Mouse (Mus musculus) stomach, embryonic 14.5 days (tissue): Measurements from ENCODE around the gene Abhd14a. TPM values are rescaled to one million over a fixed set of nuclear protein-coding genes. Genes with fewer than 3 reads are reported as not detected.

Experiments used
- ATAC-seq: fragments of 200-750 bp; cut with Nextera tagmentation; 2 replicates; pipeline ENCODE4 v1.8.0; 2017; ENCODE audit warnings: low read depth, moderate TSS enrichment; ENCODE audit not compliant: insufficient number of reproducible peaks, insufficient read depth, low FRiP score
- H3K27ac ChIP-seq: fragments of 300-500 bp; sonication (generic); 2 replicates; pipeline ENCODE4 v1.5.1; 2014; ENCODE audit warnings: mild to moderate bottlenecking, low read length, moderate library complexity, mixed read lengths
- H3K27me3 ChIP-seq: fragments of 300-500 bp; sonication (generic); 2 replicates; pipeline ENCODE4 v1.6.1; 2014; ENCODE audit warnings: low read length, control low read depth, mixed read lengths; ENCODE audit not compliant: control insufficient read depth, insufficient read depth
- H3K36me3 ChIP-seq: fragments of 300-500 bp; sonication (generic); 2 replicates; pipeline ENCODE4 v1.6.1; 2014; ENCODE audit warnings: mild to moderate bottlenecking, control low read depth, low read length, moderate library complexity, mixed read lengths; ENCODE audit not compliant: control insufficient read depth, insufficient read depth
- H3K4me1 ChIP-seq: fragments of 300-500 bp; sonication (generic); 2 replicates; pipeline ENCODE4 v1.6.1; 2014; ENCODE audit warnings: low read length, control low read depth, mixed read lengths; ENCODE audit not compliant: control insufficient read depth, insufficient read depth
- H3K4me2 ChIP-seq: fragments of 300-500 bp; sonication (generic); replicated peaks from 2 replicates; pipeline ENCODE4 v1.6.1; 2014; ENCODE audit warnings: low read depth, low read length, control low read depth
- H3K4me3 ChIP-seq: fragments of 300-500 bp; sonication (generic); 2 replicates; pipeline ENCODE4 v1.5.1; 2014; ENCODE audit warnings: low read depth, low read length, control low read depth
- H3K9ac ChIP-seq: fragments of 300-500 bp; sonication (generic); replicated peaks from 2 replicates; pipeline ENCODE4 v1.6.1; 2014; ENCODE audit warnings: low read depth, mild to moderate bottlenecking, control low read depth, low read length, moderate library complexity, mixed read lengths
- H3K9me3 ChIP-seq: fragments of 300-500 bp; sonication (generic); 2 replicates; pipeline ENCODE4 v1.6.1; 2016; ENCODE audit warnings: low read depth, low read length, control low read depth; ENCODE audit not compliant: control insufficient read depth
- WGBS: fragments of 180-500 bp; shearing (Covaris S2); extraction: QIAGEN DNeasy Blood & Tissue Kit; methylation state at CpG from one replicate; pipeline ENCODE4 v1.1.7; 2014; 5-methylcytosine and 5-hydroxymethylcytosine counted together
- polyA plus RNA-seq: library from polyadenylated mRNA; unstranded; fragments of >200 nt; fragmentation: Nextera tagmentation; extraction: Ambion mirVana; gene quantifications from 2 replicates; pipeline ENCODE4 v1.2.1, GENCODE M21; 2014

Gene Abhd14a
- polyA plus RNA-seq, 1 experiment from 2014 or later = 57.1 TPM

DNA sequence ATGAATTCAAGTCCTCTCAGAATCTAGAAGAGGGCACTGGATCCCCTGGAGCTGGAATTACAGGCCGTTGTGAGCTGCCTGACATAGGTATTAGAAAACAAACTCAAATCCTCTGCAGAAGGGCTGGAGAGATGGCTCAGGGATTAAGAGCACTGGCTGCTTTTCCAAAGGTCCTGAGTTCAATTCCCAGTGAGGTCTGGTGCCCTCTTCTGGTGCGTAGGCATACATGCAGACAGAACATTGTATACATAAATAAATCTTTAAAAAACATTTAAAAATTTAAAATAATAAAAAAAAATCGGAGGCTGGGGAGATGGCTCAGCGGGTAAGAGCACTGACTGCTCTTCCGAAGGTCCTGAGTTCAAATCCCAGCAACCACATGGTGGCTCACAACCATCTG is 4.8 kb downstream of the Abhd14a start:
- no peak for ATAC-seq
- WGBS = 71% methylated on average over 5 of the region's 5 CpGs
- Histone ChIP-seq H3K4me1 (peaks cover 13% of the 10 kb centered on the region), H3K27me3 (no peaks in the 10 kb centered on the region), H3K36me3 (no peaks in the 10 kb centered on the region), H3K9me3 (no peaks in the 10 kb centered on the region), H3K4me2 (no peak overlapping the region), H3K9ac (no peak overlapping the region), H3K4me3 (no peak overlapping the region), H3K27ac (no peak overlapping the region)

- ATAC-seq = no peak
- no peaks in the 10 kb centered on the region for H3K27me3 ChIP-seq
- peaks cover 13% of the 10 kb centered on the region for H3K4me1 ChIP-seq
- no peaks in the 10 kb centered on the region for H3K9me3 ChIP-seq
- no peak overlapping the region for H3K27ac ChIP-seq
- 78% methylated on average over 9 of the region's 9 CpGs for WGBS
- no peak overlapping the region for H3K9ac ChIP-seq
- H3K36me3 ChIP-seq = peaks cover 14% of the 10 kb centered on the region
- H3K4me2 ChIP-seq = no peak overlapping the region
- no peak overlapping the region for H3K4me3 ChIP-seq
These were observed 10.9 kb downstream of the Abhd14a start for GRCm38 (mm10) chr9:106436566-106436965.

- Histone ChIP-seq H3K4me1 (peaks cover 15% of the 10 kb centered on the region), H3K4me2 (no peak overlapping the region), H3K9ac (no peak overlapping the region), H3K27ac (no peak overlapping the region), H3K27me3 (no peaks in the 10 kb centered on the region), H3K9me3 (no peaks in the 10 kb centered on the region), H3K4me3 (no peak overlapping the region), H3K36me3 (peaks cover 21% of the 10 kb centered on the region)
- ATAC-seq = no peak
- WGBS = 70% methylated on average over 7 of the region's 7 CpGs
These were observed 14.1 kb downstream of the Abhd14a start for GRCm38 (mm10) chr9:106433389-106433788.

- Histone ChIP-seq H3K36me3 (peaks cover 21% of the 10 kb centered on the region), H3K4me2 (peak overlapping the region; percentile 84), H3K4me3 (peak overlapping the region; percentile 78), H3K9me3 (no peaks in the 10 kb centered on the region), H3K4me1 (peaks cover 8% of the 10 kb centered on the region), H3K27me3 (no peaks in the 10 kb centered on the region), H3K9ac (peak overlapping the region; percentile 99), H3K27ac (peak overlapping the region; percentile 82)
- WGBS = 0% methylated on average over 4 of the region's 4 CpGs
- ATAC-seq = no peak
These were observed 17.5 kb downstream of the Abhd14a start for GRCm38 (mm10) chr9:106430015-106430264.

DNA sequence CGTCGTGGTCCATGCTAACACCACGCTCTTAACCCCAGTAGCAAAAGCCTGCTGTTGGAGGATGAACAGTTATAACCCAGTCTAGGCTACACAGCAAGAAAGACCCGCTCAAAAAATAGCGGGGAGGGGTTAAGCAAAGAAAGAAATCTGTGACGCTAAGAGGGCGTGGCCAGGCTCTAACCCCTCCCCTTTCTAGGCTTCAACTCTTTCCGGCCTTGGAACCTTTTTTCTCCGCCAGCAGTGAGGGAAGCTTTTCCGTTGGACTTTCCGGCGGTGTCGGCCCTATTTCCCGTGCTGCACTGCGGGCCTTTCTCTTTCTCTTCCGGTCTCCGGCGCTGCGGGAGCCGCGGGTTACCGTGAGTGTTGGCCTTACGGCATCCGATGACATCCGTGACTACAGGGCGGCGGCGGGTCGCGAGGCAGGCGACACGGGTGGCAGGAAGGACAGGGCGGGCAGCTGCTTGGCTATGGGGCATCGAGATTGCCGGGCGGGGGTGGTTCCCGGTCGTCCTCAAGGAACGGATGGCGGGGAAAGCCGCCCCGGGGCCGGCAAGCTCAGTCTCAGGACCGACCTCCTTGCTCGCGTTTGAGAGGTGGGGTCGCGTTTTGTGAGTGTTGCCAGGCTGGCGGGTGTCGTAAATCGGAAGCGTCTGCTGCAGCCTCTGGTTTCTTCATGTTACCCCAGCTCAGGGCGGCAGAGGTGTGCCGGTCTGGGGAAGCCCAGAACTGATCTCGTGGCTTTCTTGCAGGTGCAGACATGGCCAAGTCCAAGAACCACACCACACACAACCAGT is 18.1 kb downstream of the Abhd14a start, which contains the start of gene Rpl29:
Rpl29 (plus strand) TSS at position 234 of the 794 bp plus-strand sequence.
- peak within 1 kb of the TSS; percentile 78 for H3K4me3 ChIP-seq
- peak within 1 kb of the TSS; percentile 84 for H3K4me2 ChIP-seq
- peaks cover 21% of the 10 kb centered on the region for H3K36me3 ChIP-seq
- H3K4me1 ChIP-seq = peaks cover 8% of the 10 kb centered on the region
- H3K27ac ChIP-seq = peak within 1 kb of the TSS; percentile 94
- no peaks in the 10 kb centered on the region for H3K9me3 ChIP-seq
- peak; percentile 91 for ATAC-seq
- WGBS = under 1% methylated on average over 55 of the region's 55 CpGs
- H3K27me3 ChIP-seq = no peaks in the 10 kb centered on the region
- peak within 1 kb of the TSS; percentile 99 for H3K9ac ChIP-seq

- peak overlapping the region; percentile 22; the same call in 1 of the 2 replicates for H3K9ac ChIP-seq
- H3K4me2 ChIP-seq = peak overlapping the region; percentile 65
- ATAC-seq = peak; percentile 36; the same call in 1 of the 2 replicates
These were observed 18.7 kb downstream of the Abhd14a start for GRCm38 (mm10) chr9:106428719-106429220.

DNA sequence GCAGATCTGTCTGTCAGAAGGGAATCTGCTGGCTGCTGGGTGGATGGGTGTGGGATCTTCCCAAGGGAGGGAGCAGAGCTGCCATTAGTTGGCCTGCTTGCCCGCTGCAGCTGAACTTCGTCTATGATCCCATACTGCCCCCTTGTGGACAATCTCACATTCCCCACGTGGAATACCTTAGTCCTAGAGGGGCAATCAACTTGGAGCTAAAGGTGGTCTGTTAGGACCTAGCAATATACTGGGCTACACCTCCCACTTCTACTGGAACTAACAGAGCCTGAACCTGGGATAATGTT is 25.7 kb downstream of the Abhd14a start:
- Histone ChIP-seq H3K27me3 (no peaks in the 10 kb centered on the region), H3K9me3 (no peaks in the 10 kb centered on the region), H3K36me3 (no peaks in the 10 kb centered on the region), H3K9ac (no peak overlapping the region), H3K27ac (no peak overlapping the region), H3K4me2 (peak overlapping the region; percentile 15; the same call in 1 of the 2 replicates), H3K4me1 (peaks cover 20% of the 10 kb centered on the region; the same call in 1 of the 2 replicates), H3K4me3 (no peak overlapping the region)
- 0% methylated on average over 3 of the region's 3 CpGs for WGBS
- ATAC-seq = peak; percentile 69

More at GRCm38 (mm10) chr9:106428719-106429220, 18.7 kb downstream of the Abhd14a start:
- Histone ChIP-seq H3K4me3 (peak overlapping the region; percentile 78), H3K9me3 (no peaks in the 10 kb centered on the region), H3K27ac (peak overlapping the region; percentile 94), H3K4me1 (peaks cover 8% of the 10 kb centered on the region), H3K36me3 (peaks cover 18% of the 10 kb centered on the region), H3K27me3 (no peaks in the 10 kb centered on the region)
- 14% methylated on average over 11 of the region's 11 CpGs for WGBS

DNA sequence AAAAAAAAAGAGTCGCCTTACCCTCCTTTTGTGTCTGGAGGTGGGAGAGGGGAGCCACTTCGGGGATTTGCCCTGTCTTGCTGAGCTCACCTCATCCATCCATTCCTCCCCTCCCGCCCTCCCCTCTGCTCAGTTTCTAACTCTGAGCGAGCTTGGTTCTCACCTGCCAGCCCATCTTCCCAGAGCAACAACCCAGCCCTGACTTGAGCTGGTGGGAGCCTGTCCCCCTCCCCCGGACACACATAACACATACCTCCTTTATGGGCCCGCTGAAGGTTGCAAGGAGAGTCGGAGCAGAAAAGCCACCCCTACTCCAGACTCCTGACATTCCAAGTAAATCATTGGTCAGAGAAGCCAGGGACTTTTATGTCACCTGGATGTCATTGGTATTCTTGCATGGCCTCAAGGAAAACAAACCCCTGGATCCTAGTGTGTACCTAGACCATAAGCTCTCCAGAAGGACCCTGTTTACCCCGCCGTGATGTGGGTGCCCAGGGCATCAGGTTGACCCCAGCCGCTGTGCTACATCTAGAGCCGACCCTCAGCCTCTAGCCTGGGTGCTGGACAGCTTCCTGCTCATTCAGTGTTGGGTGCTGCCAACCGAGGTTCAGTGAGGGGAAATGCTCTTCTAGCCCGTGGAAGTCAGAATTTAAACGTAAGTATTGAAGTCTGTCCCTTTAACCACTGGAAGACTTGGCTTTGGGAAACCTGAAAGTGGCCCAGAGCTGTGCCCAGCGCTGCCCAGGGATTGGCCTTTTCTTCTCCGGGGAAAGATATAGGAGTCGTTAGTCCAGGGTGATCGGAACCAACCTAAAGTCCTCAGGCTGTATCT is 26.2 kb downstream of the Abhd14a start:
- no peak overlapping the region for H3K9ac ChIP-seq
- H3K4me1 ChIP-seq = peaks cover 20% of the 10 kb centered on the region; the same call in 1 of the 2 replicates
- 11% methylated on average over 18 of the region's 18 CpGs for WGBS
- peak overlapping the region; percentile 15; the same call in 1 of the 2 replicates for H3K4me2 ChIP-seq
- H3K27ac ChIP-seq = no peak overlapping the region; the same call in 1 of the 2 replicates
- no peaks in the 10 kb centered on the region for H3K36me3 ChIP-seq
- H3K27me3 ChIP-seq = no peaks in the 10 kb centered on the region
- ATAC-seq = no peak
- H3K9me3 ChIP-seq = no peaks in the 10 kb centered on the region
- no peak overlapping the region for H3K4me3 ChIP-seq
